Mouse (Mus musculus): ENCODE results near the gene Ruvbl1. TPM values are rescaled to one million over a fixed set of nuclear protein-coding genes. Genes with fewer than 3 reads are reported as not detected.

The Ruvbl1 gene
- total RNA-seq (2015) (87.3 and 97.4 TPM in 2 replicates), total RNA-seq (2017) (195 and 222 TPM in 2 replicates)

GRCm38 (mm10) chr6:88465181-88465920 lies at the start of gene Ruvbl1:
Gene Ruvbl1 (plus strand): TSS chr6:88465409.
- ATAC-seq (replicated peaks; ENCODE audit: poor library complexity): peak; percentile 99

GRCm38 (mm10) chr6:88416130-88416758 lies 49.0 kb upstream of the Ruvbl1 start:
- peak; percentile 91 for ATAC-seq (replicated peaks; ENCODE audit: poor library complexity)

- ATAC-seq (replicated peaks; ENCODE audit: poor library complexity): peak; percentile 91
Observed at GRCm38 (mm10) chr6:88431202-88431601, 34.0 kb upstream of the Ruvbl1 start.

- ATAC-seq (replicated peaks; ENCODE audit: poor library complexity): peak; percentile 53
Observed at GRCm38 (mm10) chr6:88435609-88436008, 29.6 kb upstream of the Ruvbl1 start.

GRCm38 (mm10) chr6:88439056-88439455 lies 26.2 kb upstream of the Ruvbl1 start:
- ATAC-seq (replicated peaks; ENCODE audit: poor library complexity): no peak

GRCm38 (mm10) chr6:88442551-88442950 lies 22.7 kb upstream of the Ruvbl1 start:
- no peak for ATAC-seq (replicated peaks; ENCODE audit: poor library complexity)

GRCm38 (mm10) chr6:88443446-88443845 lies 21.8 kb upstream of the Ruvbl1 start:
- ATAC-seq (replicated peaks; ENCODE audit: poor library complexity): peak; percentile 17

- no peak for ATAC-seq (replicated peaks; ENCODE audit: poor library complexity)
Observed at GRCm38 (mm10) chr6:88444076-88444750, 21.0 kb upstream of the Ruvbl1 start.

GRCm38 (mm10) chr6:88445661-88446060 lies 19.5 kb upstream of the Ruvbl1 start:
- ATAC-seq (replicated peaks; ENCODE audit: poor library complexity): 0 out of 2 replicates have a peak, but pooled peaks have one; percentile 24

- ATAC-seq (replicated peaks; ENCODE audit: poor library complexity): peak; percentile 97
Observed at GRCm38 (mm10) chr6:88446063-88447002, 18.9 kb upstream of the Ruvbl1 start, which contains the start of gene Eefsec. Gene Eefsec (minus strand): TSS chr6:88446539.

GRCm38 (mm10) chr6:88447454-88447853 lies 17.8 kb upstream of the Ruvbl1 start:
- no peak for ATAC-seq (replicated peaks; ENCODE audit: poor library complexity)

GRCm38 (mm10) chr6:88454545-88454944 lies 10.7 kb upstream of the Ruvbl1 start:
- ATAC-seq (replicated peaks; ENCODE audit: poor library complexity): no peak

GRCm38 (mm10) chr6:88469878-88470277 lies 4.7 kb downstream of the Ruvbl1 start:
- ATAC-seq (replicated peaks; ENCODE audit: poor library complexity): no peak

- no peak for ATAC-seq (replicated peaks; ENCODE audit: poor library complexity)
Observed at GRCm38 (mm10) chr6:88480421-88480820, 15.2 kb downstream of the Ruvbl1 start.

- ATAC-seq (replicated peaks; ENCODE audit: poor library complexity): no peak
Observed at GRCm38 (mm10) chr6:88483111-88483510, 17.9 kb downstream of the Ruvbl1 start.

- ATAC-seq (replicated peaks; ENCODE audit: poor library complexity): no peak
Observed at GRCm38 (mm10) chr6:88483913-88484312, 18.7 kb downstream of the Ruvbl1 start.

- ATAC-seq (replicated peaks; ENCODE audit: poor library complexity): no peak
Observed at GRCm38 (mm10) chr6:88485378-88485777, 20.2 kb downstream of the Ruvbl1 start.

- peak; percentile 82 for ATAC-seq (replicated peaks; ENCODE audit: poor library complexity)
Observed at GRCm38 (mm10) chr6:88486893-88487292, 21.7 kb downstream of the Ruvbl1 start.

GRCm38 (mm10) chr6:88489026-88489425 lies 23.8 kb downstream of the Ruvbl1 start:
- no peak for ATAC-seq (replicated peaks; ENCODE audit: poor library complexity)

GRCm38 (mm10) chr6:88489834-88490233 lies 24.6 kb downstream of the Ruvbl1 start:
- ATAC-seq (replicated peaks; ENCODE audit: poor library complexity): no peak

Data from megakaryocyte progenitor cell, adult 5-6 weeks (primary cell).